Mouse (Mus musculus): ENCODE results near the gene Hoxb9.
A peak's percentile ranks its signal among the peaks of the same experiment; 100 is the strongest.

Gene Hoxb9

GRCm38 (mm10) chr11:96298895-96299667 lies 27.8 kb downstream of the Hoxb9 start:
- no peak for DNase-seq (ENCODE audit: low spot score)

- no peak for DNase-seq (ENCODE audit: low spot score)
These were observed 28.5 kb downstream of the Hoxb9 start for GRCm38 (mm10) chr11:96299781-96300180.

- no peak for DNase-seq (ENCODE audit: low spot score)
These were observed 29.3 kb downstream of the Hoxb9 start for GRCm38 (mm10) chr11:96300354-96301063.

GRCm38 (mm10) chr11:96301064-96301431 lies 29.8 kb downstream of the Hoxb9 start:
- no peak for DNase-seq (ENCODE audit: low spot score)

- DNase-seq (ENCODE audit: low spot score) = peak; percentile 39
These were observed 30.6 kb downstream of the Hoxb9 start for GRCm38 (mm10) chr11:96301837-96302236.

- DNase-seq (ENCODE audit: low spot score) = no peak
These were observed 31.3 kb downstream of the Hoxb9 start for GRCm38 (mm10) chr11:96302381-96303150.

GRCm38 (mm10) chr11:96303151-96304099 lies 32.2 kb downstream of the Hoxb9 start, which contains the start of gene Hoxb5:
Gene Hoxb5, plus strand, starts transcription at chr11:96303336.
- DNase-seq (ENCODE audit: low spot score) = no peak

- no peak for DNase-seq (ENCODE audit: low spot score)
These were observed 33.3 kb downstream of the Hoxb9 start for GRCm38 (mm10) chr11:96304381-96305195.

GRCm38 (mm10) chr11:96305505-96306182 lies 34.4 kb downstream of the Hoxb9 start:
- no peak for DNase-seq (ENCODE audit: low spot score)

- no peak for DNase-seq (ENCODE audit: low spot score)
These were observed 35.1 kb downstream of the Hoxb9 start for GRCm38 (mm10) chr11:96306183-96306907.

- no peak for DNase-seq (ENCODE audit: low spot score)
These were observed 35.6 kb downstream of the Hoxb9 start for GRCm38 (mm10) chr11:96306908-96307269.

- DNase-seq (ENCODE audit: low spot score) = no peak
These were observed 37.5 kb downstream of the Hoxb9 start for GRCm38 (mm10) chr11:96308763-96309162.

- DNase-seq (ENCODE audit: low spot score) = no peak
These were observed 38.0 kb downstream of the Hoxb9 start for GRCm38 (mm10) chr11:96309288-96309687.

- no peak for DNase-seq (ENCODE audit: low spot score)
These were observed 39.1 kb downstream of the Hoxb9 start for GRCm38 (mm10) chr11:96310183-96310938.

- no peak for DNase-seq (ENCODE audit: low spot score)
These were observed 39.8 kb downstream of the Hoxb9 start for GRCm38 (mm10) chr11:96311097-96311496.

- no peak for DNase-seq (ENCODE audit: low spot score)
These were observed 40.5 kb downstream of the Hoxb9 start for GRCm38 (mm10) chr11:96311520-96312417.

- DNase-seq (ENCODE audit: low spot score) = no peak
These were observed 41.9 kb downstream of the Hoxb9 start for GRCm38 (mm10) chr11:96313134-96313533.

Data from left cerebral cortex, adult 11 months (tissue).